Mouse (Mus musculus) small intestine, adult 10 weeks (tissue): ENCODE results near the gene Stk10. TPM values are rescaled to one million over a fixed set of nuclear protein-coding genes. Genes with fewer than 3 reads are reported as not detected.

Experiments
- polyA plus RNA-seq: library from polyadenylated mRNA; stranded (reverse); fragments of 350-450 nt; fragmentation: Illumina TruSeq; extraction: RNeasy Lipid Tissue Mini Kit (QIAGEN cat#74804); gene quantifications from one replicate; pipeline ENCODE4 v1.2.3, GENCODE M21; 2014; ENCODE audit warnings: low replicate concordance

The Stk10 gene
- polyA plus RNA-seq, result 1.2 TPM

DNA sequence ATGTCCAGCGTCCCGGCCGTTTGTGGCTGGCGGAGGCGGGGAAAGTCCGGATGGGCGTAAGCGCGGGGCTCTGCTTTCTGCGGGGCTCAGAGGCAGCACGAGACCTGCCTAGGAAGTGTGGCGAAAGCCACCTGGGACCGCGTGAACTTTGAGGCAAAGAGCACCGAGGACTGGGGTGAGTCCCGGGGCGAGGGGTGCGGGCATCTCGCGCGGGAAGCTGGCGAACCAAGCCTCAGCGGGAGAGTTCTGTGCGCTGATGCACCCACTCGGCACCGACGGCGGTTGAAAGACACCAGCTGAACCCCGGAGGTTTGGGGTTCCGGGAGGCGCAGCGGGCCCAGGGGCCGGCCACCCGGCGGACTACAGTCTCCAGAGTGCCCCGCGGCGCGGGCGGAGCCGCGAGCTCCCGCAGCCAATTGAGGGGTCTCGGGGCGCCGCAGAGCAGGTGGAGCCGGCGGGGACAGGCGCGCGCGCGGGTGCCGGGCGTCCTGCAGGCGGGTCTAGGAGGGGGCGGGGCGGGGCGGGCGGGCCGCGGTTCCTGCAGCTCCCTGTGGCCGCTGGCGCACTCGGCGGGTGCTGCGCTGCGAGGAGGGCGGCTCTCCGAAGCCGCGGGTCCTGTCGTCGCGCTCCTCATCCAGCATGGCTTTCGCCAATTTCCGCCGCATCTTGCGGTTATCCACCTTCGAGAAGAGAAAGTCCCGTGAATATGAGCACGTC is at the start of gene Stk10:
Gene Stk10 (plus strand): TSS at position 541 of the 717 bp plus-strand sequence.

DNA sequence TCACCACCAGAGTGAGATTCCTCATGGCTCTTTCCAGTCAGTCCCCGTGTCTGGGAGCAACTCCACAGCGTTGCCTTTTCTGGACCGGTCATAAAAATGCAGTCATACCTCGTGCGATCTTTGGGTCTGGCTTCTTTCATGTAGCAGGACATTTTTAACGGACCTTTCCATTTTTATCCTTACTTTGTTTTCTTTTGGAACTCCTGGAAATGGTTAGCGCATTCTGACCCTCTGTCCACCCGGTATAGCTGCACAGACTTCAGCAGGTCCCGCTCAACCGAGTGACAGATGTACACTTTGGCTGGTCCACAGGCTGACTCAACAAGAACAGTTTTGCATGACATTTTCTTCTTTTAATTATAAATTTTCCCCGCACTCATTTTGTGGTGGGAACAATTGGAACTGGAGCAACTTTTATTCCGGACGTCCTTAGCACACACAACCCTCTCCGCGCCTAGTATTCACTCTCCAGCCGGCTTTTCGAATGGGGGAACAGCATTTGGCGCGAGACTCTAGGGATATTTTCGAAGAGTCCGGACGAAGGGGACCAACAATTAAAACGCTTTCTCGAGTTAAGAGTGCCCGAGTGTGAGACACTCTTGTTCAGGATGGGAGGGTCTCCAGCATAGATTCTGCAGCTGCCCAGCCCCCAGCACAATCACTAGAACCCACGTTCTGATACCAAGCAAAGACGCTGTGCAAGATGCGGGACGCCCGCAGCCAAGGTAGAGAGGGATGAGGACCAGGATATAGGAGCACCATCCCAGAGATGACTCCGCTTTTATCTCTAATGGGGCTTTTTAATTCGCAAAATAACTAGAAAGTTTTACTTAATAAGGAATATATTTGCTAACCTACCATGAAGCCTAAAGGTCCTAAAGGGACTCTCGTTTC is 987 bp upstream of the Stk10 start, which contains the start of gene Efcab9:
Gene Efcab9 (minus strand): TSS at position 211 of the 894 bp plus-strand sequence.

DNA sequence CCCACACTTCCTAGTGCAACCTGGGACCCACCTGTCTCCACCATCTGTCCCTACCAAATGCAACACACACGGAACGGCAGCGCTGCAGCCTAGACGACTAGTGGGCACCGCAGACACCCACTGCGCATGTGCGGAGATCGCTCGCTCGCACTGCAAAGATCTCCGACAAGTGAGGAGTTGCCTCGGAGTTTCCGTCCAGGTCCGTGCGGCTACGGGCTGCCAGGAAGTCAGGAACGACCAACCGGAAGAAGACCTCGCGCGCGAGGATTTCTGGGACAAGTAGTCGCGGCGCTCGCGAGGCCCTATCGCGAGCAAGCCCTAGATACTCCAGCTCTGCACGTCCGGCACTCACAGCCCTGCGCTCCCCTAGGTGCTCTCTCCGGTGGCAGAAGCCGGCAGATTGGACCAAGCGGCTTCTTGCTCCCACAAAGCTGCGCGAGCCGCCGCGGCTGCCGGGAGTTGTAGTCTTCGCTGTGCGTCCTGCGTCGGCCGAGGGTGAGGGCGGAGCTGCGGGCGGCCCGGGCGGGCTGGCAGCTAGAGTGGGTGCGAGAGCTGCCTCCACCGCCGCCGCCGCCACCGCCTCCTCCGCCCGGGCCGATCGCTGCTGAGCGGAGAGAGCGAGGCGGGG is 109.3 kb downstream of the Stk10 start, which contains the start of gene Fbxw11:
Gene Fbxw11 (plus strand): TSS at position 476 of the 628 bp plus-strand sequence.

Other genes with a start within 250 kb of the Stk10 start
- gene Hba-a1, start 249.8 kb upstream of the Stk10 start, polyA plus RNA-seq, result not detected
- not detected for gene Hbq1b, start 246.3 kb upstream of the Stk10 start, polyA plus RNA-seq
- gene Hba-a2, start 236.8 kb upstream of the Stk10 start, polyA plus RNA-seq, result 1.7 TPM
- not detected for gene Hbq1a, start 233.2 kb upstream of the Stk10 start, polyA plus RNA-seq
- 0.30 TPM for gene Sh3pxd2b, start 185.5 kb upstream of the Stk10 start, polyA plus RNA-seq
- 0.59 TPM for gene Ubtd2, start 77.9 kb upstream of the Stk10 start, polyA plus RNA-seq
- not detected for gene Efcab9, start 1.2 kb upstream of the Stk10 start, polyA plus RNA-seq
- 57.1 TPM for gene Fbxw11, start 109.4 kb downstream of the Stk10 start, polyA plus RNA-seq